23 mouse cellular contexts compared by ENCODE assay signal in the genomic region with DNA sequence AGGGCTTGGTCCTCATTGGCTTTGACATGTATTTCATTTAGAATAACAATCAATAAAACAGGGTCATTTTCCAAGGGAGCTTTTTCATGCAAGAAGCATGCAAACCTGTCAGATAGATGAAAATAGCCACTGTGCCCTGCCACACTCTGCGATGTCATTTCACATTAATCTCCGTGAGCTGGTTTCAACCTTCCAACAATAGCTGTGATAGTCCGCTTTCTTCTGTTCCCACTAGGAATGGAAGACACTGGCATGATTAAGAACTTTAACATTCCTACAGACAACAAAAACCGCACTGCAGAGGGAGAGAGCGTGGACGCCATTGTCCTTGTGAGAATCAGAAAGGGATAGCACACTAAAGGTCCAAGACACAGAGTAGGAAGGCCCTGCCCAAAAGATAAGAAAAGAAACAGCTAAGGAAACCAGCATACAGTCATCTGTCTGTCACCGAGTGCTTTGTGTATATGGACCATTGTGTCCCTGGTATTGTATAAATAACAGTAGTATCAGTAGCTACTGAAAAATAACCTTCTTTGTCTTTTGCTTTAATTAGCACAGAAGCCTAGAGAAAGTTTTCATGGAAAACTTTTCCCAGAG.
DNase-seq lines count a peak whose midpoint lies in the region; ATAC-seq and TF ChIP-seq lines count a peak whose summit lies in the region.
"Had no signal": no experiment of that assay in that cellular context is flagged by ENCODE, and none has a peak within 500 bp of the region (broad histone marks: within the 10 kb centered on the region; RNA-seq: fewer than 3 reads in every experiment).

No protein-coding gene starts in this region.

- H3K9me3 ChIP-seq in midbrain, embryonic 12.5 days = no peaks in the 10 kb centered on the region
- no peaks in the 10 kb centered on the region for H3K9me3 ChIP-seq in midbrain, embryonic 15.5 days
- H3K9me3 ChIP-seq in lung, embryonic 16.5 days (ENCODE audit: control insufficient read depth, low read length) = no peaks in the 10 kb centered on the region
- H3K9me3 ChIP-seq in liver, postnatal 0 days (ENCODE audit: low read length) = no peaks in the 10 kb centered on the region
- H3K9me3 ChIP-seq: forebrain, embryonic 10.5 days; G1E; heart, embryonic 10.5 days had no signal

- intact Hi-C loops in heart, postnatal 25 days (cut with DNase I) = no loop called here

- no peak for TF ChIP-seq EP300 in liver, postnatal 0 days (IDR thresholded peaks at IDR 0.05; ENCODE audit: low read depth)

- ATAC-seq in midbrain, embryonic 12.5 days (ENCODE audit: low FRiP score, low read depth) = peak; percentile 72; the same call in 1 of the 2 replicates
- no peak for ATAC-seq in midbrain, embryonic 15.5 days (replicated peaks)
- 0 out of 2 replicates have a peak, but pooled peaks have one; percentile 34 for ATAC-seq in lung, embryonic 16.5 days (ENCODE audit: low read depth)
- no peak for ATAC-seq in liver, postnatal 0 days
- ATAC-seq: forebrain, embryonic 16.5 days; hindbrain, postnatal 0 days; intestine, embryonic 16.5 days had no signal

- H3K4me3 ChIP-seq in midbrain, embryonic 12.5 days = no peak overlapping the region
- H3K4me3 ChIP-seq in midbrain, embryonic 15.5 days = no peak overlapping the region
- no peak overlapping the region for H3K4me3 ChIP-seq in lung, embryonic 16.5 days (ENCODE audit: low read length)
- H3K4me3 ChIP-seq in liver, postnatal 0 days (ENCODE audit: low read depth, low read length) = no peak overlapping the region
- H3K4me3 ChIP-seq: forebrain, embryonic 10.5 days; heart, embryonic 10.5 days; layer of hippocampus, adult 2 months had no signal

- H3K4me2 ChIP-seq in midbrain, embryonic 12.5 days (replicated peaks) = no peak overlapping the region
- no peak overlapping the region for H3K4me2 ChIP-seq in midbrain, embryonic 15.5 days
- no peak overlapping the region for H3K4me2 ChIP-seq in lung, embryonic 16.5 days (ENCODE audit: low read depth, low read length)
- H3K4me2 ChIP-seq in liver, postnatal 0 days (ENCODE audit: low read depth, low read length) = no peak overlapping the region
- H3K4me2 ChIP-seq: liver, embryonic 11.5 days had no signal

- no peak for TF ChIP-seq CTCF in liver, postnatal 0 days (IDR thresholded peaks at IDR 0.05; ENCODE audit: low read depth)

- peak; percentile 6 to 37 for DNase-seq in lung, postnatal 4 days
- DNase-seq in heart, postnatal 25 days (ENCODE audit: low spot score) = no peak
- no peak for DNase-seq in liver, postnatal 0 days
- DNase-seq in thymus, adult 18-20 months = no peak
- DNase-seq: adrenal gland, adult 2 months; B cell, adult 2 months; cerebellum, adult 11-12 months; cerebellum, postnatal 10 days; gastrocnemius, postnatal 10 days; kidney, adult 9 months; kidney, postnatal 25 days had no signal

- H3K4me1 ChIP-seq in midbrain, embryonic 12.5 days = no peaks in the 10 kb centered on the region; the same call in 1 of the 2 replicates
- no peaks in the 10 kb centered on the region for H3K4me1 ChIP-seq in midbrain, embryonic 15.5 days
- H3K4me1 ChIP-seq in lung, embryonic 16.5 days (replicated peaks; ENCODE audit: control insufficient read depth, insufficient read depth, low read length) = peaks cover 2% of the 10 kb centered on the region; the same call in 1 of the 2 replicates
- H3K4me1 ChIP-seq in liver, postnatal 0 days (ENCODE audit: insufficient read depth) = no peaks in the 10 kb centered on the region
- H3K4me1 ChIP-seq: heart, embryonic 10.5 days had no signal

- no peak overlapping the region for H3K27ac ChIP-seq in midbrain, embryonic 12.5 days (replicated peaks)
- H3K27ac ChIP-seq in midbrain, embryonic 15.5 days = no peak overlapping the region
- H3K27ac ChIP-seq in lung, embryonic 16.5 days (ENCODE audit: low read length) = no peak overlapping the region
- H3K27ac ChIP-seq in liver, postnatal 0 days (ENCODE audit: low read depth) = no peak overlapping the region
- H3K27ac ChIP-seq: forebrain, embryonic 10.5 days; heart, embryonic 10.5 days; hindbrain, postnatal 0 days; layer of hippocampus, adult 2 months had no signal

- 52% methylated on average over 7 of the region's 7 CpGs for WGBS in midbrain, embryonic 12.5 days
- 45% methylated on average over 7 of the region's 7 CpGs for WGBS in midbrain, embryonic 15.5 days
- 69% methylated on average over 7 of the region's 7 CpGs for WGBS in lung, embryonic 16.5 days
- WGBS in liver, postnatal 0 days (ENCODE audit: insufficient replicate concordance) = 68% methylated on average over 7 of the region's 7 CpGs

- H3K36me3 ChIP-seq in midbrain, embryonic 12.5 days = no peaks in the 10 kb centered on the region
- H3K36me3 ChIP-seq in midbrain, embryonic 15.5 days (replicated peaks) = no peaks in the 10 kb centered on the region
- H3K36me3 ChIP-seq in lung, embryonic 16.5 days (ENCODE audit: control insufficient read depth, insufficient read depth, low read length) = no peaks in the 10 kb centered on the region
- no peaks in the 10 kb centered on the region for H3K36me3 ChIP-seq in liver, postnatal 0 days (replicated peaks; ENCODE audit: insufficient read depth, low read length)
- H3K36me3 ChIP-seq: forebrain, embryonic 10.5 days; G1E; heart, embryonic 10.5 days had no signal

- peaks cover 5% of the 10 kb centered on the region; the same call in 1 of the 2 replicates for H3K27me3 ChIP-seq in midbrain, embryonic 12.5 days
- H3K27me3 ChIP-seq in midbrain, embryonic 15.5 days (replicated peaks) = no peaks in the 10 kb centered on the region
- H3K27me3 ChIP-seq in lung, embryonic 16.5 days (ENCODE audit: control insufficient read depth, insufficient read depth, low read depth, low read length) = no peaks in the 10 kb centered on the region
- H3K27me3 ChIP-seq in liver, postnatal 0 days (ENCODE audit: insufficient read depth, low read length) = no peaks in the 10 kb centered on the region
- H3K27me3 ChIP-seq: CH12.LX had no signal

- no peak overlapping the region for H3K9ac ChIP-seq in midbrain, embryonic 12.5 days (replicated peaks)
- no peak overlapping the region for H3K9ac ChIP-seq in midbrain, embryonic 15.5 days
- no peak overlapping the region for H3K9ac ChIP-seq in lung, embryonic 16.5 days (ENCODE audit: low read length)
- H3K9ac ChIP-seq in liver, postnatal 0 days (replicated peaks) = no peak overlapping the region

Comparison
In these comparisons a context has a peak if more than half of its experiments do, and no peak if none do; other contexts are left out.
1. ATAC-seq: peak in midbrain, embryonic 12.5 days (single experiment) and lung, embryonic 16.5 days (single experiment); none in midbrain, embryonic 15.5 days (single experiment) and liver, postnatal 0 days (single experiment).
2. DNase-seq: peak in lung, postnatal 4 days (2 of 2); none in heart, postnatal 25 days (single experiment), liver, postnatal 0 days (single experiment) and thymus, adult 18-20 months (0 of 2).